Mouse (Mus musculus) forebrain, embryonic 13.5 days (tissue): ENCODE measurements around the gene Nbeal2. TPM values are rescaled to one million over a fixed set of nuclear protein-coding genes. Genes with fewer than 3 reads are reported as not detected.
A peak's percentile ranks its signal among the peaks of the same experiment; 100 is the strongest.

ENCODE experiments used
- ATAC-seq: fragments of 200-750 bp; cut with Nextera tagmentation; 2 replicates; pipeline ENCODE4 v1.8.0; 2017
- H3K27ac ChIP-seq: fragments of 300-500 bp; sonication (generic); 2 replicates; pipeline ENCODE4 v1.5.1; 2015; ENCODE audit warnings: inconsistent platforms, mild to moderate bottlenecking, moderate library complexity
- H3K27me3 ChIP-seq: fragments of 300-500 bp; sonication (generic); 2 replicates; pipeline ENCODE4 v1.6.1; 2015; ENCODE audit warnings: mild to moderate bottlenecking, inconsistent platforms
- H3K36me3 ChIP-seq: fragments of 300-500 bp; sonication (generic); 2 replicates; pipeline ENCODE4 v1.6.1; 2015; ENCODE audit warnings: mild to moderate bottlenecking, inconsistent platforms; ENCODE audit not compliant: poor library complexity, severe bottlenecking
- H3K4me1 ChIP-seq: fragments of 300-500 bp; sonication (generic); 2 replicates; pipeline ENCODE4 v1.6.1; 2015; ENCODE audit warnings: inconsistent platforms
- H3K4me2 ChIP-seq: fragments of 300-500 bp; sonication (generic); 2 replicates; pipeline ENCODE4 v1.6.1; 2015; ENCODE audit warnings: inconsistent platforms, mild to moderate bottlenecking, moderate library complexity
- H3K4me3 ChIP-seq: fragments of 300-500 bp; sonication (generic); 2 replicates; pipeline ENCODE4 v1.5.1; 2015; ENCODE audit warnings: mild to moderate bottlenecking, inconsistent platforms
- H3K9ac ChIP-seq: fragments of 300-500 bp; sonication (generic); 2 replicates; pipeline ENCODE4 v1.6.1; 2015; ENCODE audit warnings: mild to moderate bottlenecking, inconsistent platforms
- H3K9me3 ChIP-seq: fragments of 300-500 bp; sonication (generic); replicated peaks from 2 replicates; pipeline ENCODE4 v1.6.1; 2016; ENCODE audit warnings: inconsistent platforms
- WGBS: fragments of 180-500 bp; shearing (Covaris S2); methylation state at CpG from one replicate; pipeline ENCODE4 v1.1.7; 2015; 5-methylcytosine and 5-hydroxymethylcytosine counted together
- polyA plus RNA-seq: library from polyadenylated mRNA; unstranded; fragments of >200 nt; fragmentation: Nextera tagmentation; extraction: Ambion mirVana; gene quantifications from 2 replicates; pipeline ENCODE4 v1.2.1, GENCODE M21; 2015

The Nbeal2 gene
- polyA plus RNA-seq, 1 experiment from 2014 or later: 2.1 TPM

GRCm38 (mm10) chr9:110635225-110635624 is 18.7 kb downstream of the Nbeal2 start:
- H3K4me1 ChIP-seq: peaks cover 9% of the 10 kb centered on the region
- WGBS: 7% methylated on average over 19 of the region's 19 CpGs
- H3K4me2 ChIP-seq: no peak overlapping the region
- H3K27ac ChIP-seq: no peak overlapping the region
- no peak overlapping the region for H3K4me3 ChIP-seq
- H3K9me3 ChIP-seq: no peaks in the 10 kb centered on the region
- H3K9ac ChIP-seq: no peak overlapping the region
- peaks cover 18% of the 10 kb centered on the region; the same call in 1 of the 2 replicates for H3K27me3 ChIP-seq
- H3K36me3 ChIP-seq: no peaks in the 10 kb centered on the region
- peak; percentile 52; the same call in 1 of the 2 replicates for ATAC-seq

- Histone ChIP-seq H3K4me2 (no peak overlapping the region), H3K4me3 (no peak overlapping the region), H3K27me3 (peaks cover 18% of the 10 kb centered on the region; the same call in 1 of the 2 replicates), H3K27ac (no peak overlapping the region; the same call in 1 of the 2 replicates), H3K9me3 (no peaks in the 10 kb centered on the region), H3K4me1 (peaks cover 9% of the 10 kb centered on the region), H3K9ac (no peak overlapping the region), H3K36me3 (no peaks in the 10 kb centered on the region)
- ATAC-seq: no peak
- WGBS: 84% methylated on average over 17 of the region's 17 CpGs
These were observed 20.1 kb downstream of the Nbeal2 start for GRCm38 (mm10) chr9:110633882-110634281.

- Histone ChIP-seq H3K9me3 (no peaks in the 10 kb centered on the region), H3K4me1 (peaks cover 9% of the 10 kb centered on the region), H3K27ac (no peak overlapping the region), H3K27me3 (peaks cover 18% of the 10 kb centered on the region; the same call in 1 of the 2 replicates), H3K36me3 (no peaks in the 10 kb centered on the region), H3K4me3 (no peak overlapping the region), H3K4me2 (no peak overlapping the region), H3K9ac (no peak overlapping the region)
- ATAC-seq: no peak
- 85% methylated on average over 15 of the region's 15 CpGs for WGBS
These were observed 21.3 kb downstream of the Nbeal2 start for GRCm38 (mm10) chr9:110632671-110633070.

GRCm38 (mm10) chr9:110631651-110632275 is 22.2 kb downstream of the Nbeal2 start:
- peak overlapping the region; percentile 50 for H3K9ac ChIP-seq
- H3K27me3 ChIP-seq: peaks cover 18% of the 10 kb centered on the region; the same call in 1 of the 2 replicates
- 7% methylated on average over 30 of the region's 30 CpGs for WGBS
- peak overlapping the region; percentile 67 for H3K4me2 ChIP-seq
- H3K4me3 ChIP-seq: peak overlapping the region; percentile 30
- no peaks in the 10 kb centered on the region for H3K36me3 ChIP-seq
- H3K9me3 ChIP-seq: no peaks in the 10 kb centered on the region
- peak; percentile 41; the same call in 1 of the 2 replicates for ATAC-seq
- peaks cover 9% of the 10 kb centered on the region for H3K4me1 ChIP-seq
- H3K27ac ChIP-seq: no peak overlapping the region

- H3K9ac ChIP-seq: peak overlapping the region; percentile 50; the same call in 1 of the 2 replicates
- H3K36me3 ChIP-seq: no peaks in the 10 kb centered on the region
- peak overlapping the region; percentile 30 for H3K4me3 ChIP-seq
- 11% methylated on average over 10 of the region's 10 CpGs for WGBS
- no peaks in the 10 kb centered on the region for H3K9me3 ChIP-seq
- ATAC-seq: peak; percentile 53; the same call in 1 of the 2 replicates
- peaks cover 9% of the 10 kb centered on the region for H3K4me1 ChIP-seq
- H3K27ac ChIP-seq: no peak overlapping the region
- H3K27me3 ChIP-seq: peaks cover 18% of the 10 kb centered on the region; the same call in 1 of the 2 replicates
- H3K4me2 ChIP-seq: peak overlapping the region; percentile 67
These were observed 22.8 kb downstream of the Nbeal2 start for GRCm38 (mm10) chr9:110631191-110631590.

GRCm38 (mm10) chr9:110630171-110630570 is 23.8 kb downstream of the Nbeal2 start:
- no peak for ATAC-seq
- 84% methylated on average over 15 of the region's 15 CpGs for WGBS
- Histone ChIP-seq H3K9me3 (no peaks in the 10 kb centered on the region), H3K4me1 (peaks cover 13% of the 10 kb centered on the region), H3K36me3 (no peaks in the 10 kb centered on the region), H3K27ac (no peak overlapping the region), H3K4me3 (no peak overlapping the region), H3K4me2 (no peak overlapping the region), H3K27me3 (peaks cover 18% of the 10 kb centered on the region; the same call in 1 of the 2 replicates), H3K9ac (no peak overlapping the region)

GRCm38 (mm10) chr9:110625350-110625908 is 28.5 kb downstream of the Nbeal2 start:
- Histone ChIP-seq H3K4me3 (peak overlapping the region; percentile 53), H3K9ac (peak overlapping the region; percentile 78), H3K4me1 (peaks cover 17% of the 10 kb centered on the region), H3K9me3 (no peaks in the 10 kb centered on the region), H3K36me3 (peaks cover 25% of the 10 kb centered on the region), H3K27me3 (no peaks in the 10 kb centered on the region), H3K4me2 (peak overlapping the region; percentile 97), H3K27ac (peak overlapping the region; percentile 83)
- peak; percentile 11 for ATAC-seq
- WGBS: 67% methylated on average over 11 of the region's 11 CpGs

GRCm38 (mm10) chr9:110624361-110625166 is 29.4 kb downstream of the Nbeal2 start, which contains the start of gene Nradd:
Nradd (minus strand) TSS chr9:110624452.
- H3K4me2 ChIP-seq: peak within 1 kb of the TSS; percentile 97
- under 1% methylated on average over 41 of the region's 41 CpGs for WGBS
- H3K27ac ChIP-seq: peak within 1 kb of the TSS; percentile 83
- ATAC-seq: peak; percentile 97
- H3K4me1 ChIP-seq: peaks cover 17% of the 10 kb centered on the region
- peak within 1 kb of the TSS; percentile 53 for H3K4me3 ChIP-seq
- no peaks in the 10 kb centered on the region for H3K27me3 ChIP-seq
- H3K9ac ChIP-seq: peak within 1 kb of the TSS; percentile 78
- H3K9me3 ChIP-seq: no peaks in the 10 kb centered on the region
- peaks cover 33% of the 10 kb centered on the region for H3K36me3 ChIP-seq

GRCm38 (mm10) chr9:110623416-110624195 is 30.4 kb downstream of the Nbeal2 start:
- Histone ChIP-seq H3K9ac (peak overlapping the region; percentile 78), H3K9me3 (no peaks in the 10 kb centered on the region), H3K4me2 (peak overlapping the region; percentile 97), H3K4me1 (peaks cover 17% of the 10 kb centered on the region), H3K36me3 (peaks cover 43% of the 10 kb centered on the region), H3K27ac (peak overlapping the region; percentile 83; the same call in 1 of the 2 replicates), H3K4me3 (peak overlapping the region; percentile 53), H3K27me3 (no peaks in the 10 kb centered on the region)
- ATAC-seq: no peak
- 40% methylated on average over 8 of the region's 8 CpGs for WGBS

GRCm38 (mm10) chr9:110622621-110623219 is 31.2 kb downstream of the Nbeal2 start:
- Histone ChIP-seq H3K4me1 (peaks cover 17% of the 10 kb centered on the region), H3K9me3 (no peaks in the 10 kb centered on the region), H3K27me3 (no peaks in the 10 kb centered on the region), H3K4me2 (no peak overlapping the region), H3K36me3 (peaks cover 52% of the 10 kb centered on the region), H3K27ac (no peak overlapping the region), H3K9ac (no peak overlapping the region), H3K4me3 (no peak overlapping the region)
- WGBS: 84% methylated on average over 12 of the region's 12 CpGs
- no peak for ATAC-seq

- Histone ChIP-seq H3K4me2 (no peak overlapping the region), H3K9ac (no peak overlapping the region), H3K36me3 (peaks cover 67% of the 10 kb centered on the region), H3K27ac (no peak overlapping the region), H3K27me3 (no peaks in the 10 kb centered on the region), H3K9me3 (no peaks in the 10 kb centered on the region), H3K4me3 (no peak overlapping the region), H3K4me1 (peaks cover 17% of the 10 kb centered on the region)
- no peak for ATAC-seq
- 92% methylated on average over 7 of the region's 7 CpGs for WGBS
These were observed 33.3 kb downstream of the Nbeal2 start for GRCm38 (mm10) chr9:110620685-110621084.
